Mouse (Mus musculus): ENCODE measurements at regions not wholly inside any gene's neighbourhood (a gene's known extent, or its start where the extent isn't known, plus 50 kb on each side); places are given as distances from the start of the nearest gene placed in this dataset.

DNA sequence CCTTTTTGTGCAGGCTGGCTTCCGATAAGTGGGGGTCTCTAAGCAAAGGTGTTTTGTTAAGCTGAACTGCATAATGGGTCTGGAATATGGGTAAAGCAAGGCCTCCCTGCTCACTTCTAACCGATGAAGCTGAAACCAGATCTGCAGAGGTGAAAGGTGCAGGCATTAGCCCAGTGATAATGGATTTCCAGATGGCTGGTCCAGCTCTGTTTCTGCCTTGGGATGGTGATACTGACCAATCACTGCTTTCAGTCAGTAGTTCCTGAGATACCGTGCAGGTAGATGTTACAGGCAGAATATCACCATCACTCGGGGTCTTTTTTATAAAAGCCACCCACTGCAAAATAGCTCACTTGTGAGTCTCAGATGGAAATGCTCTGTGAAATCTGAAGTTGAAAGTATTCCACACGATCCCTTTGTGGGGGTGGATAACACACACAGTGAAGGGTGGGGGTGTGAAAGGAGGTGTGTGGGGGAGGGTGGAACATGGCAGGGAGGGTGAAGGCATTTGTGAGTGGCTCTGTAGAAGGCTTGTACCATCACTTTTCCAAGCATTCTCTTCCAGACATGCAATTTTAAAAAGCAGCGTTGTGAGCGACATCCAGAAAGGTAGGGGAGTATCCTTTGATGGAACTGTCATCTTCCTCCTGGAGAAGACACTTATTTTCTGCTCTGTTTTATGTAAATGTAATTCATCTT lies 154.0 kb downstream of the Enc1 start:
- Histone ChIP-seq H3K27ac (0 out of 2 replicates have a peak overlapping the region, but pooled peaks have one; percentile 29), H3K27me3 (ENCODE audit: insufficient read depth, poor library complexity, severe bottlenecking) (no peaks in the 10 kb centered on the region), H3K4me3 (no peak overlapping the region), H3K4me1 (replicated peaks) (peaks cover 24% of the 10 kb centered on the region), H3K9me3 (no peaks in the 10 kb centered on the region), H3K36me3 (no peaks in the 10 kb centered on the region)
- 83% methylated on average over 7 of the region's 7 CpGs for WGBS
- no peak for DNase-seq (ENCODE audit: low spot score)

GRCm38 (mm10) chr13:97394071-97394470 lies 153.2 kb downstream of the Enc1 start:
- Histone ChIP-seq H3K4me3 (no peak overlapping the region), H3K27ac (0 out of 2 replicates have a peak overlapping the region, but pooled peaks have one; percentile 29), H3K4me1 (replicated peaks) (peaks cover 24% of the 10 kb centered on the region), H3K9me3 (no peaks in the 10 kb centered on the region), H3K36me3 (no peaks in the 10 kb centered on the region), H3K27me3 (ENCODE audit: insufficient read depth, poor library complexity, severe bottlenecking) (no peaks in the 10 kb centered on the region)
- WGBS: 71% methylated on average over 4 of the region's 4 CpGs
- no peak for DNase-seq (ENCODE audit: low spot score)

GRCm38 (mm10) chr13:97393456-97393855 lies 152.6 kb downstream of the Enc1 start:
- 89% methylated on average over 7 of the region's 7 CpGs for WGBS
- no peak for DNase-seq (ENCODE audit: low spot score)
- Histone ChIP-seq H3K36me3 (no peaks in the 10 kb centered on the region), H3K27ac (no peak overlapping the region), H3K4me3 (no peak overlapping the region), H3K9me3 (no peaks in the 10 kb centered on the region), H3K27me3 (ENCODE audit: insufficient read depth, poor library complexity, severe bottlenecking) (no peaks in the 10 kb centered on the region), H3K4me1 (replicated peaks) (peaks cover 24% of the 10 kb centered on the region)

- peak; percentile 55 for DNase-seq (ENCODE audit: low spot score)
- 29% methylated on average over 11 of the region's 11 CpGs for WGBS
- H3K4me3 ChIP-seq: no peak overlapping the region
- no peaks in the 10 kb centered on the region for H3K36me3 ChIP-seq
- no peaks in the 10 kb centered on the region for H3K9me3 ChIP-seq
- H3K27me3 ChIP-seq (ENCODE audit: insufficient read depth, poor library complexity, severe bottlenecking): no peaks in the 10 kb centered on the region
- peaks cover 24% of the 10 kb centered on the region for H3K4me1 ChIP-seq (replicated peaks)
- H3K27ac ChIP-seq: peak overlapping the region; percentile 64; the same call in 1 of the 2 replicates
Observed at GRCm38 (mm10) chr13:97390449-97390930, 149.6 kb downstream of the Enc1 start.

DNA sequence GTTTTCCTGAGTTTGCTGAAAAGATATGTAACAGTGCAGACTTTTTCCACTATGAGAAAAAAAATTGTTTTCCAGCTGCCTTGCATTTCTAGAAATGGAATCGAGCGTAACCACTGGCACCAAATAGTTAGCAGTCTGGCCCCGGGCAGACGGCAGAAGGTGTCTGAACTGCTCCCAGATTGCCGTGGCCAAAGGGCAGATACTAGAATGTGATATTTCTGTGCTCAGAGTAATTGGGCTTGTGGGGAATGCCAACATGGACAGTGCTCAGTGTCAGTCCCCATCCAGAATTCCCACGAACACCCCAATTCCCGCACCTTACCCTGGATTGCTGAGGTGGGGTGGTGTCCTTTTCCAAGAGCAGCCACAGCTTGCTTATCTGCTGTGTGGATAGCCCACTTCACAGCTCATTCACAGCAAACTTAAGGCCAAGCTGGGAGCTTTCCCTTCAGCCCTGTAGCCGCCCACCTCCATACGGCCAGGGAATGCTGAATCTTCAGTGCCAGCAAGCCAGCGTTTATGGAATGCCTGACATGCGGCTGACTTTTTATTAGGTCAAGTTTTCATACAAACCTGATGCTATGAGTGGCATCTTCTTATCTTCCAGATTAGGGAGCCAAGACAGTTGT lies 148.1 kb downstream of the Enc1 start:
- H3K27me3 ChIP-seq (ENCODE audit: insufficient read depth, poor library complexity, severe bottlenecking): no peaks in the 10 kb centered on the region; the same call in 1 of the 2 replicates
- 79% methylated on average over 11 of the region's 11 CpGs for WGBS

GRCm38 (mm10) chr13:97386511-97386910 lies 145.6 kb downstream of the Enc1 start:
- no peak for DNase-seq (ENCODE audit: low spot score)
- WGBS: 76% methylated on average over 3 of the region's 3 CpGs
- Histone ChIP-seq H3K4me3 (no peak overlapping the region), H3K36me3 (no peaks in the 10 kb centered on the region), H3K27me3 (ENCODE audit: insufficient read depth, poor library complexity, severe bottlenecking) (no peaks in the 10 kb centered on the region; the same call in none of the 2 replicates), H3K27ac (peak overlapping the region; percentile 40; the same call in 1 of the 2 replicates), H3K9me3 (no peaks in the 10 kb centered on the region), H3K4me1 (replicated peaks) (peaks cover 26% of the 10 kb centered on the region)

More for the DNA sequence above, 148.1 kb downstream of the Enc1 start:
- no peak for DNase-seq (ENCODE audit: low spot score)
- no peaks in the 10 kb centered on the region for H3K9me3 ChIP-seq
- H3K27ac ChIP-seq: peak overlapping the region; percentile 47; the same call in 1 of the 2 replicates
- H3K4me1 ChIP-seq (replicated peaks): peaks cover 20% of the 10 kb centered on the region
- no peak overlapping the region for H3K4me3 ChIP-seq
- no peaks in the 10 kb centered on the region for H3K36me3 ChIP-seq

- Histone ChIP-seq H3K4me3 (no peak overlapping the region), H3K36me3 (no peaks in the 10 kb centered on the region), H3K9me3 (no peaks in the 10 kb centered on the region), H3K27me3 (ENCODE audit: insufficient read depth, poor library complexity, severe bottlenecking) (no peaks in the 10 kb centered on the region; the same call in none of the 2 replicates), H3K4me1 (replicated peaks) (peaks cover 22% of the 10 kb centered on the region), H3K27ac (no peak overlapping the region)
- 91% methylated on average over 8 of the region's 8 CpGs for WGBS
- no peak for DNase-seq (ENCODE audit: low spot score)
Observed at GRCm38 (mm10) chr13:97385531-97385930, 144.6 kb downstream of the Enc1 start.

- 87% methylated on average over 16 of the region's 16 CpGs for WGBS
- H3K4me1 ChIP-seq (replicated peaks): peaks cover 22% of the 10 kb centered on the region
Observed at GRCm38 (mm10) chr13:97384091-97384777, 143.3 kb downstream of the Enc1 start.

GRCm38 (mm10) chr13:97383351-97383750 lies 142.4 kb downstream of the Enc1 start:
- no peaks in the 10 kb centered on the region for H3K9me3 ChIP-seq
- H3K4me3 ChIP-seq: no peak overlapping the region
- H3K4me1 ChIP-seq (replicated peaks): peaks cover 23% of the 10 kb centered on the region
- DNase-seq (ENCODE audit: low spot score): no peak
- H3K36me3 ChIP-seq: no peaks in the 10 kb centered on the region
- 70% methylated on average over 4 of the region's 4 CpGs for WGBS
- H3K27ac ChIP-seq: peak overlapping the region; percentile 29; the same call in 1 of the 2 replicates
- no peaks in the 10 kb centered on the region; the same call in none of the 2 replicates for H3K27me3 ChIP-seq (ENCODE audit: insufficient read depth, poor library complexity, severe bottlenecking)

More at GRCm38 (mm10) chr13:97384091-97384777, 143.3 kb downstream of the Enc1 start:
- H3K36me3 ChIP-seq: no peaks in the 10 kb centered on the region
- no peaks in the 10 kb centered on the region; the same call in none of the 2 replicates for H3K27me3 ChIP-seq (ENCODE audit: insufficient read depth, poor library complexity, severe bottlenecking)
- peak overlapping the region; percentile 13; the same call in 1 of the 2 replicates for H3K27ac ChIP-seq
- H3K9me3 ChIP-seq: no peaks in the 10 kb centered on the region
- no peak for DNase-seq (ENCODE audit: low spot score)
- no peak overlapping the region for H3K4me3 ChIP-seq

DNA sequence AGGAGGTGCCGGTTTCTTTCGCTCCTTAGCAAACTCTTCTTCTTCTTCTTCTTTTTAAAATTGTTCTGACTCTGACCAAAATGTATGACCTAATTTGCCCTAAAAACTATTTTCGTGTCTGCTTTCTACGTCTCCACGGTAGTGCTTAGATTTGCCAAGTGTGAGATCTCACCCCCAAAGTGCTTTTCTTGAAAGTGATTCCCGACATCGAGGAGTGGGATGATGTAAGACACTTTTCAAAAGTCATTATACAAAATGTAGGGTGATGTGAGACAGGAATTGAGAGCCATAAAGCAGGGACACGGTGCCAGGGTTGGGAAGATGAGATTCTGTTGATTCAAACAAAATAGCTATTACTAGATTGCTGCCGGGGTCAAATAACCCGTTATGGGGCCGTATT lies 139.5 kb downstream of the Enc1 start:
- Histone ChIP-seq H3K4me3 (no peak overlapping the region), H3K9me3 (no peaks in the 10 kb centered on the region), H3K36me3 (no peaks in the 10 kb centered on the region), H3K4me1 (replicated peaks) (peaks cover 47% of the 10 kb centered on the region), H3K27ac (peak overlapping the region; percentile 18; the same call in 1 of the 2 replicates), H3K27me3 (ENCODE audit: insufficient read depth, poor library complexity, severe bottlenecking) (no peaks in the 10 kb centered on the region; the same call in none of the 2 replicates)
- WGBS: 91% methylated on average over 11 of the region's 11 CpGs
- DNase-seq (ENCODE audit: low spot score): no peak

GRCm38 (mm10) chr13:97376232-97376523 lies 135.3 kb downstream of the Enc1 start:
- Histone ChIP-seq H3K27ac (peak overlapping the region; percentile 86), H3K36me3 (no peaks in the 10 kb centered on the region), H3K27me3 (ENCODE audit: insufficient read depth, poor library complexity, severe bottlenecking) (no peaks in the 10 kb centered on the region), H3K4me3 (no peak overlapping the region), H3K4me1 (replicated peaks) (peaks cover 41% of the 10 kb centered on the region), H3K9me3 (no peaks in the 10 kb centered on the region)
- 71% methylated on average over 6 of the region's 6 CpGs for WGBS
- no peak for DNase-seq (ENCODE audit: low spot score)

- H3K9me3 ChIP-seq: no peaks in the 10 kb centered on the region
- H3K4me3 ChIP-seq: no peak overlapping the region
- no peaks in the 10 kb centered on the region for H3K27me3 ChIP-seq (ENCODE audit: insufficient read depth, poor library complexity, severe bottlenecking)
- H3K27ac ChIP-seq: peak overlapping the region; percentile 86
- H3K36me3 ChIP-seq: no peaks in the 10 kb centered on the region
- WGBS: 35% methylated on average over 14 of the region's 14 CpGs
- H3K4me1 ChIP-seq (replicated peaks): peaks cover 41% of the 10 kb centered on the region
- peak; percentile 85 for DNase-seq (ENCODE audit: low spot score)
Observed at GRCm38 (mm10) chr13:97375501-97376231, 134.8 kb downstream of the Enc1 start.
